Mouse (Mus musculus) liver, embryonic 14 days (tissue): ENCODE measurements around the gene Tmed3. TPM values are rescaled to one million over a fixed set of nuclear protein-coding genes. Genes with fewer than 3 reads are reported as not detected.

Experiments
- polyA plus RNA-seq: library from polyadenylated mRNA; depleted of rRNA; stranded (reverse); fragments of >200 nt; gene quantifications from 2 replicates; pipeline ENCODE4 v1.2.3, GENCODE M21; 2012; rRNA removed

The Tmed3 gene
- 19.1 and 22.3 TPM in 2 replicates for polyA plus RNA-seq

GRCm38 (mm10) chr9:89704265-89705196 lies at the start of gene Tmed3:
TSS of gene Tmed3 (minus strand) at chr9:89705068.

GRCm38 (mm10) chr9:89738295-89738694 lies 33.4 kb upstream of the Tmed3 start, which contains the start of gene Ankrd34c:
TSS of gene Ankrd34c (minus strand) at chr9:89738475.

Other genes with a start within 250 kb of the Tmed3 start
- gene Minar1, start 81.9 kb downstream of the Tmed3 start, polyA plus RNA-seq: under 0.01 TPM in 1 of 2 replicates, not detected in the other
- gene Ankrd34c, start 33.4 kb upstream of the Tmed3 start, polyA plus RNA-seq: not detected in 2 replicates
- under 0.01 and 0.01 TPM in 2 replicates for gene Rasgrf1, start 204.8 kb upstream of the Tmed3 start, polyA plus RNA-seq